Mouse (Mus musculus) ovary, postnatal 14 days (tissue): ENCODE measurements at regions not wholly inside any gene's neighbourhood (a gene's known extent, or its start where the extent isn't known, plus 50 kb on each side); places are given as distances from the start of the nearest gene placed in this dataset.

Experiments used
- DNase-seq: peaks from one replicate; pipeline ENCODE4 v3.0.0; 2022; ENCODE audit warnings: low spot score

GRCm38 (mm10) chr10:67607297-67608032, 58.7 kb upstream of the Ado start:
- DNase-seq = no peak

GRCm38 (mm10) chr10:67606739-67607138, 58.0 kb upstream of the Ado start:
- no peak for DNase-seq

- DNase-seq = no peak
Observed at GRCm38 (mm10) chr10:67599390-67599789, 50.6 kb upstream of the Ado start.

- DNase-seq = no peak
Observed at GRCm38 (mm10) chr10:67598590-67599047, 49.9 kb upstream of the Ado start.
